Mouse (Mus musculus) kidney, embryonic 15.5 days (tissue): ENCODE measurements around the gene Txndc12. TPM values are rescaled to one million over a fixed set of nuclear protein-coding genes. Genes with fewer than 3 reads are reported as not detected.

Experiments used
- ATAC-seq: fragments of 200-750 bp; cut with Nextera tagmentation; replicated peaks from 2 replicates; pipeline ENCODE4 v1.8.0; 2017; ENCODE audit warnings: moderate TSS enrichment; ENCODE audit not compliant: low FRiP score
- H3K27ac ChIP-seq: fragments of 300-500 bp; sonication (generic); 2 replicates; pipeline ENCODE4 v1.5.1; 2015; ENCODE audit warnings: mild to moderate bottlenecking, inconsistent platforms
- H3K27me3 ChIP-seq: fragments of 300-500 bp; sonication (generic); 2 replicates; pipeline ENCODE4 v1.6.1; 2015; ENCODE audit warnings: inconsistent platforms
- H3K36me3 ChIP-seq: fragments of 300-500 bp; sonication (generic); 2 replicates; pipeline ENCODE4 v1.6.1; 2015; ENCODE audit warnings: inconsistent platforms
- H3K4me1 ChIP-seq: fragments of 300-500 bp; sonication (generic); 2 replicates; pipeline ENCODE4 v1.6.1; 2015; ENCODE audit warnings: inconsistent platforms
- H3K4me2 ChIP-seq: fragments of 300-500 bp; sonication (generic); 2 replicates; pipeline ENCODE4 v1.6.1; 2015; ENCODE audit warnings: moderate library complexity, mild to moderate bottlenecking, inconsistent platforms
- H3K4me3 ChIP-seq: fragments of 300-500 bp; sonication (generic); replicated peaks from 2 replicates; pipeline ENCODE4 v1.5.1; 2015; ENCODE audit warnings: mild to moderate bottlenecking, inconsistent platforms
- H3K9ac ChIP-seq: fragments of 300-500 bp; sonication (generic); 2 replicates; pipeline ENCODE4 v1.6.1; 2015; ENCODE audit warnings: mild to moderate bottlenecking, inconsistent platforms
- H3K9me3 ChIP-seq: fragments of 300-500 bp; sonication (generic); replicated peaks from 2 replicates; pipeline ENCODE4 v1.6.1; 2016; ENCODE audit warnings: inconsistent platforms
- WGBS: fragments of 180-500 bp; shearing (Covaris S2); methylation state at CpG from one replicate; pipeline ENCODE4 v1.1.7; 2015; ENCODE audit warnings: mixed read lengths; 5-methylcytosine and 5-hydroxymethylcytosine counted together
- polyA plus RNA-seq: library from polyadenylated mRNA; unstranded; fragments of >200 nt; fragmentation: Nextera tagmentation; extraction: Ambion mirVana; gene quantifications from 2 replicates; pipeline ENCODE4 v1.2.1, GENCODE M21; 2015

Txndc12 gene
- polyA plus RNA-seq, 1 experiment from 2014 or later = 112 TPM

- Histone ChIP-seq H3K4me2 (no peak overlapping the region), H3K36me3 (peaks cover 42% of the 10 kb centered on the region), H3K4me3 (no peak overlapping the region), H3K4me1 (peaks cover 15% of the 10 kb centered on the region), H3K27ac (no peak overlapping the region), H3K9ac (no peak overlapping the region), H3K9me3 (no peaks in the 10 kb centered on the region), H3K27me3 (no peaks in the 10 kb centered on the region)
- ATAC-seq = no peak
- 95% methylated on average over 1 of the region's 1 CpGs for WGBS
Measured at GRCm38 (mm10) chr4:108830698-108831097, 3.7 kb upstream of the Txndc12 start.

GRCm38 (mm10) chr4:108832916-108833827, 1.2 kb upstream of the Txndc12 start, which contains the start of gene Btf3l4:
Btf3l4 (minus strand) TSS chr4:108833614.
- under 1% methylated on average over 68 of the region's 73 CpGs for WGBS
- peaks cover 21% of the 10 kb centered on the region for H3K36me3 ChIP-seq
- ATAC-seq = peak; percentile 95

GRCm38 (mm10) chr4:108833828-108834114, 630 bp upstream of the Txndc12 start:
- 0% methylated on average over 6 of the region's 6 CpGs for WGBS
- Histone ChIP-seq H3K36me3 (peaks cover 15% of the 10 kb centered on the region), H3K4me1 (peaks cover 28% of the 10 kb centered on the region), H3K27me3 (no peaks in the 10 kb centered on the region), H3K9ac (peak overlapping the region; percentile 93), H3K27ac (peak overlapping the region; percentile 99), H3K9me3 (no peaks in the 10 kb centered on the region), H3K4me2 (peak overlapping the region; percentile 74), H3K4me3 (peak overlapping the region; percentile 89)
- no peak for ATAC-seq

More at GRCm38 (mm10) chr4:108832916-108833827, 1.2 kb upstream of the Txndc12 start, which contains the start of gene Btf3l4:
- Histone ChIP-seq H3K27me3 (no peaks in the 10 kb centered on the region), H3K4me2 (peak within 1 kb of the TSS; percentile 74), H3K9ac (peak within 1 kb of the TSS; percentile 93), H3K9me3 (no peaks in the 10 kb centered on the region), H3K4me1 (peaks cover 28% of the 10 kb centered on the region), H3K27ac (peak within 1 kb of the TSS; percentile 99), H3K4me3 (peak within 1 kb of the TSS; percentile 89)

GRCm38 (mm10) chr4:108834971-108835311, 540 bp downstream of the Txndc12 start:
- Histone ChIP-seq H3K9me3 (no peaks in the 10 kb centered on the region), H3K4me3 (peak overlapping the region; percentile 89), H3K9ac (peak overlapping the region; percentile 93), H3K27ac (peak overlapping the region; percentile 99), H3K27me3 (no peaks in the 10 kb centered on the region), H3K36me3 (peaks cover 8% of the 10 kb centered on the region), H3K4me1 (peaks cover 28% of the 10 kb centered on the region), H3K4me2 (peak overlapping the region; percentile 74)
- no peak for ATAC-seq
- WGBS = 1% methylated on average over 15 of the region's 15 CpGs

GRCm38 (mm10) chr4:108835496-108835895, 1.1 kb downstream of the Txndc12 start:
- Histone ChIP-seq H3K4me1 (peaks cover 28% of the 10 kb centered on the region), H3K9me3 (no peaks in the 10 kb centered on the region), H3K4me2 (peak overlapping the region; percentile 74), H3K36me3 (peaks cover 6% of the 10 kb centered on the region), H3K27me3 (no peaks in the 10 kb centered on the region), H3K9ac (peak overlapping the region; percentile 93), H3K27ac (peak overlapping the region; percentile 99), H3K4me3 (peak overlapping the region; percentile 89)
- no peak for ATAC-seq
- WGBS = 47% methylated on average over 3 of the region's 3 CpGs

- H3K27me3 ChIP-seq = no peaks in the 10 kb centered on the region
- no peak overlapping the region for H3K4me2 ChIP-seq
- no peaks in the 10 kb centered on the region for H3K9me3 ChIP-seq
- H3K4me1 ChIP-seq = peaks cover 18% of the 10 kb centered on the region
- H3K27ac ChIP-seq = no peak overlapping the region
- peaks cover 10% of the 10 kb centered on the region for H3K36me3 ChIP-seq
- H3K4me3 ChIP-seq = no peak overlapping the region
- no peak for ATAC-seq
- H3K9ac ChIP-seq = no peak overlapping the region
- WGBS = 80% methylated on average over 4 of the region's 4 CpGs
Measured at GRCm38 (mm10) chr4:108838031-108838430, 3.6 kb downstream of the Txndc12 start.

- Histone ChIP-seq H3K4me2 (no peak overlapping the region), H3K4me1 (no peaks in the 10 kb centered on the region; the same call in 1 of the 2 replicates), H3K4me3 (no peak overlapping the region), H3K9me3 (no peaks in the 10 kb centered on the region), H3K27me3 (no peaks in the 10 kb centered on the region), H3K36me3 (peaks cover 10% of the 10 kb centered on the region), H3K27ac (no peak overlapping the region), H3K9ac (no peak overlapping the region)
- ATAC-seq = no peak
- WGBS = 90% methylated on average over 7 of the region's 7 CpGs
Measured at GRCm38 (mm10) chr4:108841920-108842578, 7.6 kb downstream of the Txndc12 start.

GRCm38 (mm10) chr4:108843336-108843735, 8.9 kb downstream of the Txndc12 start:
- H3K4me1 ChIP-seq = peaks cover under 1% of the 10 kb centered on the region

GRCm38 (mm10) chr4:108845824-108846569, 11.6 kb downstream of the Txndc12 start:
- ATAC-seq = no peak
- 41% methylated on average over 5 of the region's 5 CpGs for WGBS
- no peak overlapping the region for H3K4me3 ChIP-seq
- H3K9me3 ChIP-seq = no peaks in the 10 kb centered on the region
- no peaks in the 10 kb centered on the region for H3K27me3 ChIP-seq
- H3K36me3 ChIP-seq = peaks cover 13% of the 10 kb centered on the region
- H3K9ac ChIP-seq = no peak overlapping the region
- H3K4me1 ChIP-seq = peaks cover 19% of the 10 kb centered on the region
- peak overlapping the region; percentile 29; the same call in 1 of the 2 replicates for H3K27ac ChIP-seq
- H3K4me2 ChIP-seq = no peak overlapping the region

More at GRCm38 (mm10) chr4:108843336-108843735, 8.9 kb downstream of the Txndc12 start:
- no peaks in the 10 kb centered on the region for H3K9me3 ChIP-seq
- no peak overlapping the region for H3K27ac ChIP-seq
- H3K27me3 ChIP-seq = no peaks in the 10 kb centered on the region
- H3K9ac ChIP-seq = no peak overlapping the region
- no peak overlapping the region for H3K4me2 ChIP-seq
- ATAC-seq = no peak
- H3K36me3 ChIP-seq = peaks cover 10% of the 10 kb centered on the region
- H3K4me3 ChIP-seq = no peak overlapping the region

- Histone ChIP-seq H3K27ac (peak within 1 kb of the TSS; percentile 97), H3K27me3 (no peaks in the 10 kb centered on the region), H3K4me3 (peak within 1 kb of the TSS; percentile 97), H3K9ac (peak within 1 kb of the TSS; percentile 87), H3K36me3 (peaks cover 17% of the 10 kb centered on the region), H3K4me2 (peak within 1 kb of the TSS; percentile 91), H3K4me1 (peaks cover 19% of the 10 kb centered on the region), H3K9me3 (no peaks in the 10 kb centered on the region)
- ATAC-seq = peak; percentile 86
- under 1% methylated on average over 77 of the region's 77 CpGs for WGBS
Measured at GRCm38 (mm10) chr4:108847715-108848504, 13.5 kb downstream of the Txndc12 start, which contains the start of gene Kti12. Kti12 (plus strand) TSS chr4:108847785.

- H3K9ac ChIP-seq = peak within 1 kb of the TSS; percentile 87
- peaks cover 22% of the 10 kb centered on the region for H3K36me3 ChIP-seq
- peak within 1 kb of the TSS; percentile 91 for H3K4me2 ChIP-seq
- H3K4me1 ChIP-seq = peaks cover 19% of the 10 kb centered on the region
- 6% methylated on average over 20 of the region's 20 CpGs for WGBS
- peak within 1 kb of the TSS; percentile 97 for H3K27ac ChIP-seq
- no peaks in the 10 kb centered on the region for H3K27me3 ChIP-seq
- H3K9me3 ChIP-seq = no peaks in the 10 kb centered on the region
- peak; percentile 38 for ATAC-seq
- peak within 1 kb of the TSS; percentile 97 for H3K4me3 ChIP-seq
Measured at GRCm38 (mm10) chr4:108848505-108848848, 14.1 kb downstream of the Txndc12 start, which contains the start of gene A730015C16Rik. A730015C16Rik (minus strand) TSS chr4:108848619.
